Mouse (Mus musculus): ENCODE measurements around the gene Srebf2.
"Not testable (repeated sequence)": the region's sequence is repeated elsewhere in the genome, so short reads cannot be mapped to it uniquely, and the experiment has no call there.

Srebf2 gene

DNA sequence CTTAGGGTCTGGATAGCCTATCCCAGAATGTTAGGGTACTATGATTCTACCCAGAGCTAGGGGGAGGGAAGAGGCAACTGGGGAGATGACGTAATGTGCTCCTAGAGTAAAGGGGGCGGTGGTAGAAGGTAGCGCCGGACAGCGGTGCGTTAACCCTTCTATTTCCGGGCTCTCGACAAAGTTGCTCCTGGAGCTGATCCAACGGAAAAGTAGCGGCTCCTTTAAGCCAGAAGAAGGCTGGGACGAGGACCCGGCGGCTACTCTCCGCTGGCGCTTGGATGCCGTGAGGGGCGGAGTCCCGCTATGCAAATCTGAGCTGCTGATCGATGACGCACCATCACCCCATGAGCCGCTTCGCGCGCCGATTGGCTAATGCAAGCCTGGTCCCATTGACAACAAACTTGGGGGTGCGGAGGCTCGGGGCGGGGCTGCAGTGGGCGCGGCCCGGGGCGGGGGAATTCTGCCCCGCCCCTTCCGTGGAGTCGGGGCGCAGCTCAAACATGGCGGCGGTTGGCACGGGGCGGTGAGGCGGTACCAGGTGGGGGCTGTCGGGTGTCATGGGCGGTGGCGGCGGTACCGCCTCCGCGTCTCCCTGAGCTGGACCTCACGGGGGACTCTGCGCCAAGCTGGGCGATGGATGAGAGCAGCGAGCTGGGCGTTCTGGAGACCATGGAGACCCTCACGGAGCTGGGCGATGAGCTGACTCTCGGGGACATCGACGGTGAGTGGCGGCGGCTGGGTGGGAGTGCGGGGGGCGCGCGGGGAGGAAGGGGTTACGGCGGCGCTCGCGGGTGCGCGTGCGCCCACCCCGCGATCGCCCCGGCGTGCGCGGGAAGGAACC is at the start of gene Srebf2:
Gene Srebf2 (plus strand): TSS at position 412 of the 841 bp plus-strand sequence.
- DNase-seq (ENCODE audit: low spot score) = peak; percentile 94

DNA sequence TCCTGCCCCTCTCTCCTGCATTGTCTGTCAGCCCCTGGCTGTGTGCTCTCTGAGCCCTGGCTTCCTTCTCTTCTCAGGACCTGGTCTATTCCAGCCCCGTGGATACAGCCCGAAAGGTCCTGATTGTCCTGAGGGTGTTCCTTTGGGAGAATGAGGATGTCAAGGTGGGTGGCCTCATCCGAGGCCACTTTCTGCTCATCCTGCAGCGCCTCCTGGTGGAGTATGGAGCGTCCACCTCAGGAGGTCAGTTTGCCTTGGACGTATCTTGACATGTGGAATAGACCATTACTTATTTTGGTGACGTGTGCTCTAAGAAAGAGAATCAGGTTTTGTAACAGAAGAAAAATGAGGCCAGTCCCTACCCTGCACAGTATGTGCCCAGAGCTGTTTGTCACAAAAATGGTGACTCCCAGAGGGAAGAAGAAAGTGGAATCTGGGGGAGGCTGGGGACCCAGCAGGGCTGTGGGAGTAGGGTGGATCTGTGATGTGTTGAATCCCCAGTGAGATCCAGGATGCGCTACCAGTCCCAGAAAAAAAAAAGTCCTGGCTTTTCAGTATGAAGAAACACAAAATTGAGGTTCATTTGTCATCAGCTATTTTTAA is 39.9 kb upstream of the Srebf2 start:
- DNase-seq (ENCODE audit: low spot score) = no peak

DNA sequence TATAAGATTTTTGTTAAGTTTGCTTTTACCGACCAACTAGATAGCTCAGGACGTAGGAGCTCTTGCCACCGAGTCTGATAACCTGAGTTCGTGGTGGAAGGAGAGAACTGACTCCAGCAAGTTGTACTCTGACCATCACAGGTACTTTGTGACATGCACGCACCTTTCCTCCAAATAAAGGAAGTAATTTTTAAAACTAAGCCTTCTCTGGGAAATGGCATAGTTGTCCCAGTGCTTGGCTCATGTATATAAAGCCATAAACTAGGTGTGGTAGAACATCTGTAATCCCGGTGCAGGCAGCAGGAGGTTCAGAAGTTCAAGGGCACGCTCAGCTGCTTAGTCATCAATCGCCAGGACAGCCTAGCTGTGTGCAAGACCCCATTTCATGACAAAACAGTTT is 26.4 kb upstream of the Srebf2 start:
- no peak for DNase-seq (ENCODE audit: low spot score)

DNA sequence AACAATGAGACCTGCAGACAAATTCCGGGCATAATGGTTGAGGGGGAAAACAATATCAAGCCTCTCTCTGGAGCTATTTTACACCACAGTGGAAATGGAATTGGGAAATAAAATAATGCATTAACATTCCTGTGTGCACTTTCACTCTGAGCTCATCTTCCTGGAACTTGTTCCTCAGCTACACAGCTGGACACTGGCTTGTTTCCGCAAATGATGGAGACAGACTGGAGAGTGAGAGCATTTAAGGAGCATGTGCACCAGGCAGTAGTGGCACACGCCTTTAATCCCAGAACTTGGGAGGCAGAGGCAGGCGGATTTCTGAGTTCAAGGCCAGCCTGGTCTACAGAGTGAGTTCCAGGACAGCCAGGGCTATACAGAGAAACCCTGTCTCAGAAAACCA is 20.3 kb upstream of the Srebf2 start:
- DNase-seq (ENCODE audit: low spot score) = not testable (repeated sequence)

DNA sequence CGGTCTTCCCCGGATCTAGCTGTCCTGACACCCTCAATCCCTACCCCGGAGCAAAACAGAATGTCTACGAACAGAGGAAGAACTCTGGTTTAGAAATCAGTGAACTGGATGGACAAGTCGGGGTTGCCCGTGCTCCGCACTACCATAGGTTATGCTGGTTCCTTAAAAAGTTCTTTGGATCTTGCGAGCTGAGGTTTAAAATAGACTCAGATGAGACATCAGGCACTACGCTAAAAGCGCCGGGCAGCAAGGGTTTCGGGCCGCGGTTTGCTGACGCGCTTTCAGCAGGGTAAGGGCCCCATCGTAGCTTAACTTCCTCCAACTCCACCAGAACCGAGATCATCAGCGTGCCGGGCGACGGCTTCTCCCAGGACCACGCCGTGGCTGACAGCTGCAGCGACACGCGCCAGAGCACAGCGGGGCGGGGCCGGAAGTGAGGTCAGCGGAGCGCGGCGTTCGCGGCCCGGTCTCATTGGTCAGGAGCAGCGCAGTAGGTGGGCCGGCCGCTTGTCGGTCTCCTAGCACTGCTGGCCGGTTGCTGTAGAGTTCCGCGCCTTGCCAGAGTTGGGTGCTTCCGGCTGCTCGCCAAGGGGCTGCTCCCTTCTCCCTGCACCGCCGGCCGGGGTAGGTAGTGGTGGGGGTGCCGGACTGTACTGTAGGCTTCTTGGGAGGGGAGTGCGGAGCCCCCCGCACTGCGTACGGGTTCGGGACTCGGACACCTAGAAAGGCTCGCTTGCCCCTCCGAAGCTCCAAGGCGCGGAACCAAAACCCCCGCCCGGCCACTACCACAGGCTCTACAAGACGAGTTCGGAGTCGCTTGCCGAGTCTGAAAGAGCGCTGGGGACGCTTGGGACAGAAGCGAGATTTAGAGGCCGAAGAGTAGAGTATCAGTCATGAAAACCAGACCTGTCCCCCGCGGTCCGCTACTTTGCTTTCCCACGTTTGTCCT is 19.3 kb upstream of the Srebf2 start, which contains the start of gene Ccdc134:
Gene Ccdc134 (plus strand): TSS at position 497 of the 949 bp plus-strand sequence.
- DNase-seq (ENCODE audit: low spot score) = peak; percentile 82

DNA sequence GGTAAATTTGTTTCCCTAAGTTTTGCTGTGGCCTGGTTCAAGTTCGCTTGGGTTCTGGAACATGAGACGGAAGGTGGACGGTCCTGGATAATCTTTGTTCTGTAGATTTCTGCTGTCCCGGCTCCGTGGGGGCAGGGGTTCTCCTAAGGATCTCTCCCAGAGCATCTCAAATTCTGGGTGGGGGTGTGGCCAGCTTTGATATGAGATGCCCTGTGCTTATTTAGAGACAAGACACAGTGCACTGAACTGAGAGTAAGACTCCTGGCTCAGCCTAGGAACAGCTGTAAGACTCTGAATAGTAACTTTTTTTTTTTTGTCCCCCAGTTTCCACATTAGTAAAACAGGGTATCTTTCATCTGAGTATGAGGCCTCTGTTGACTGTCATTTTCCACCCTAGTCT is 18.6 kb upstream of the Srebf2 start:
- DNase-seq (ENCODE audit: low spot score) = no peak

DNA sequence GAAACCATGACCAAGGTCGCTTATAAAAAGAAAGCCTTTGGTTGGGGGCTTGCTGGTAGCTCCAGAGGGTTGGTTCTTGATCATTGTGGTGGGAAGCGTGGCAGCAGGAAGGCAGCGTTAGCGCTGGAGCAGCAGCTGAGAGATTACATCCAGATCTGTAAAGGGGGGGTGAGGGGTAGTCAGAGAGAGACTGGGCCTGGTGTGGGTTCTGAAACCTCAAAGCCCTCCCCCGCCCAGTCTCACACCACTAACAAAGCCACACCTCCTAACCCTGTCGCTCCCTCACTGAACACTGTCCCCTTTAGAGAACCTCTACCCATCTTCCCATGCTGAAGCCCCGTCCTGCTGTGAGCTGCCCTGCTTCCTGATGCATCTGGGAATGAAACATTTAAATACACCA is 16.4 kb upstream of the Srebf2 start:
- no peak for DNase-seq (ENCODE audit: low spot score)

DNA sequence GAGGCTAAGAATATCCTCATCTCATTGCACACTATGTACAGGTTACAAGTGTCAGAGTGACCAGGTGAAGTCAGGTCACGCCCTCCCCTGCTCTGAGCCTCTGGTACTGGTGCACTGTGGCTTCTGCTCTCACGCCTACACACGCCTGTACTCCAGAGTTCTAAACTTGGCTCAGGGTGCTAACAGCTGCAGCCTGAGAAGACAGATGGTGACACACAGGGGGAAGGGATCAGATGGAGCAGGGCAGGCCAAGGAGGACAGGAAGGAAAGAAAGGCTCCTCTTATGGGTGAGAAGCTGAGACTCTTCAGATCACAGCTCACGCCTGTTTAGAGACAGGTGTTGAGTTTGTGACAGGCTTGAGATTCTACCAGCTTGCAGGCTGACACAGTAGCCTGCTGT is 11.6 kb upstream of the Srebf2 start:
- no peak for DNase-seq (ENCODE audit: low spot score)

DNA sequence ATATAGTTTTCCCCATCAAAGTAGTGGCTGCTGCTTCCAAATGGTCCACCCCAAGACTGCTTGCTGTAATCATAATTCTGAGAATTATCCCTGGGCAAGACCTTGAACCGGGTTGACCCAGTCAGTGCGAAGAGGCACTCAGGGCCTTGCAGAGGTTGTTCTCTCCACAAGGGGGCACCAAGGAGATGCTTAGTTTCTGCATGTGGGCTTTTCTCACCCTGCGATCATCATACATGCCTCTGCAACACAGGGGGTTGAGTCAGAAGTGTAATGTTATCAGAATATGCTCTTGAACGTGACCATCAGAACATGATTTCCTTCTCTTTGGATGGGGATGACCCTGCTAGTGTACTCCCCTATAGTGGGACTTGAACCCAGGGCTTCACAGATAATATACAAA is 8.4 kb upstream of the Srebf2 start:
- DNase-seq (ENCODE audit: low spot score) = no peak

DNA sequence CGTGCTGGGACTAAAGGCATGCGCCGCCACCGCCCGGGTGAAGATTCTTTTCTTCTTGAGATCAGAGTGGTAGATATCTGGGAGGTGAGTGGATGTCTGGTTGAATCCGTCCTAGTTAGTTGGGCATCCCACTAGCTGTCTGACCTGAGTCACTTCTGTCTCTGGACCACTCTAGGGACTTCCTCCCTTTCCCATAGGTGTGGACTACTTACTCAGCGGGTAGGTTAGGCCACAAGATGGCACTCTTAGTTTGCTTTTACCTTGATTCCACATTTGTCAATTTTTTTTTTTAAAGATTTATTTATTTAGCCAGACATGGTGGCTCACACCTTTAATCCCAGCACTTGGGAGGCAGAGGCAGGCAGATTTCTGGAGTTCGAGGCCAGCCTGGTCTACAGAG is 7.8 kb upstream of the Srebf2 start:
- no peak for DNase-seq (ENCODE audit: low spot score)

DNA sequence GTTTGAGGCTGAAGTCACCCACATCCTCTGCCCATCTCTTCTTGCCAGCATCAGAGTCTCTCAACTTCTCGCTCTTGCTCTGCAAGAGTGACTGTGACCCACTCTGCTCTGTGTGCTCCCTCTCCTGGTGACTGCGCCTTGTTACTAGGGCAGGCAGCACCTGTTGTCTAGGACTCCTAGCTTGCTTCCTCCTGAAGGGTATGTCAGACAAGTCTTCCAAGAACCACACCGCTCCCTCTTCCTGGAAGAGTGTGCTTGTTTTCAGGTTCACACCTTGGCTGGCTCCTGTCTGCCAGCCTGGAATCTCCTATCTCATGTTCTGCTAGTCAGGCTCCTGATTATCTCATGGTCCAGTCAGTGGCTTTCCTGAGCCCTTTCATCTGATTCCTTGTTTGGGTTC is 6.6 kb upstream of the Srebf2 start:
- DNase-seq (ENCODE audit: low spot score) = no peak

DNA sequence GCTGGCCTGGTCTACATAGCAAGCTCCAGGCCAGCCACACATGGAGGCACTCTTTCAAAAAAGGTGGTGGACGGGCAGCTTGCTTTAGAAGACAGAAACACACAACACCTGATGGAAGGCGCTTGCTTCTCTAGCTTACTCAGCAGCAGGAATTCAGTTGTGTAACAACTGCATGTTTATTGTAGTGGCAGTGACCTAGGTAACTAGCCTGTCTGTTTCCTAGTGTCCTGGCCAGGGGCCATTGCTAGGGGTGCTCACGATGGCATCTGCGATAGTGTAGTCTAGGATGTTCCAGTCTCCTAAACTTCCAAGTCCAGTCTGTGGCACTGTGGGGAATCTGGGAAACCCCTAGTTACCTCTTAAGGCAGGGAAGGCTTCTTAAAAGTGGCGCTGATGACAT is 2.8 kb upstream of the Srebf2 start:
- DNase-seq (ENCODE audit: low spot score) = no peak

DNA sequence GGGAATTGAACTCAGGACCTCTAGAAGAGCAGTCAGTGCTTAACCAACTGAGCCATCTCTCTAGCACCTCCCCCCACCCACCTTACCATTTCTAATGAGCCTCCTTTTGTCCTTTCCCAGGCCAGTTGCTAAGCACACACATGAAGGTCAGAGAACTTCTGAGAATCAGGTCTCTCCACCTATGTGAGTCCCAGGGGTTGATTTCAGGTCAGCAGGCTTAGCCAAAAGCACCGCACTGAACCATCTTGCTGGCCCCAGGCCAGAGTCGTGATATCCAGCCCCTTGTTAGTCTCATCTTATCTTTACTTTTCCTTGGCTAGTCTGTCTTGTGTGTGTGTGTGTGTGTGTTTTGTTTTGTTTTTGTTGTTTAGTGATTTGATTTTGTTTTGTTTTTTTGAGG is 1.6 kb upstream of the Srebf2 start:
- no peak for DNase-seq (ENCODE audit: low spot score)

DNA sequence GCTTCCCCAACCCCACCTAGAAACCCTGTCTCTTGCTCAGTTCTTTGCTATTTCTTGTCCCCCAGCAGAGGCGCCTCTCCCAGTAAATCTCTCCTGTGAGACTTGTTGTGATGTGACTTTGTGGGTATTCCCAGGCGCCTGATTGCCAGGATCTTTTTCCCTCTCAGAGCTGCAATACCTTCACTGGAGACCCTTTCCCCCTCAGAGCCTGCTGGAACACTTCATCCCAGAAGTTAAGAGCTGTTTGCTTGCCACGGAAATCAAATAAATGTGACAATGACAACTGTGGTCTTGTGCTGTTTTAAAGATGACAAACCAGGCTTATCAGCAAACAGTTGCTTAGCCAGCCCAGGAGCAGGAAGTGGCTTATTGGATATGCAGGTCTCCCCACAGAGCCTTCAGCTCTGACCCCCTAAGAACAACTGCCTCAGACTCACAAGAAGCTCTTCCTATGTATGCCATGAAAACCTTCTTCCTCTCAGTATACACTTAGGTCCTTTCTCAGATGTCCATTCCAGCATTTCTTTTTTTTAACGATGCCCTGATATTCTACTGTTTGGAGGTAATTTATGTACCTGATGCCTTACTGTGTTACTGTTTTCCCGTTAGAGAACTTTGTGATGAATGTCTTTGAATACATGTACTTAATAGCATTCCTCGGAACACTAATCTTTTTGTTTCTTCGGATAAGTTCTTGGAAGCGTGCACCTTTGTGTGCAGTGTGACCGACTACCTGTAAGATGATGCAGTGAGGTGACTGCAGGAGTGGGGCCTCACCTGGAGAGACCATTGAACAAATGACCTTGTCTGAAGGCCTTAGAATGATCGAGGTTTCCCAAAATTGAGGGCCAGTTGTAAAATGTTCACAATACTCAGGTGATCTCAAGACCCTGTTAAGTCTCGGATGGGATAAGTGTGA is 871 bp upstream of the Srebf2 start:
- DNase-seq (ENCODE audit: low spot score) = no peak

DNA sequence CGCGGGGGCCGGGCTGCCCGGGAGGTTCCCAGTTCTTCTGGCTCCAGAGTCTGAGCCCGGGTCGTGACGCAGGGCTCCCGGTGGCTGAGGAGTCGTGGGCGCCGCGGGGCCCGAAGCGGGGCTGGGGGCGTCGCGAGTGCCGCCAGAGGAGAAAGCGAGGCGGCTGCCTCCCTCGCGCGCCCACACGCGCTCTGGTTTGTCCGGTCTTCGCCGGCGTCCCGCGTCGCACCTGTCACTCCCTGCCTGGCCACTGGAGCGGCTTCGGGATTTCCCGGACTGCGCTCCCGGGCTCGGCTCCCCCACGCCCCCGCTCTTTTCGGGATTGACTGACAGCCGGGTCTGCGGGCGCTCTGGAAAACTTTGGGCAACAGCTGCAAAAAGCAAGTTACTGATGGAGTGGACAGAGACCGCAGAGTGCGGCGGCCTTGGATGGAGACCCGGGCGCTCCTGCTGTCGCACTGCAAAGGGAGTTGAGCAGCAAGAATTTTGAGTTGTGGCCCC is 680 bp downstream of the Srebf2 start:
- no peak for DNase-seq (ENCODE audit: low spot score)

DNA sequence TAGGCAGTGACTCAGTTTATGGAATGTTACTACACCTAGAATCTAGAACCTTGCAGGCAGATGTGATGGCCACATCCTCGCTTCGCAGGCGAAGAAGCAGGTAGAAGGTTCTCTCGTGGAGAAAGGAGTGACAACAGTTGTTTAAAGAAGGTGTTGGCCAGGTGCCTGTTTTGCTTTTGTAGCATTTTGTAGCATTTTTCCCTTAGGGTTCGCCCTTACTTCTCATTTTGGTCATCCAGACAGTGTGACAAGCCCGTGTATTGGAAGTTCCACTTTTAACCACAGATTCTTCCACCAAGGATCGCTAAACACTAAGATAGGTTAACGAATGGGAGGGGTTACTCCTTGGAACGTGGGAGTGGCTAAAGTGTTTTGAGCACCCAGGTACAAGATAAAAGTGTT is 1.5 kb downstream of the Srebf2 start:
- no peak for DNase-seq (ENCODE audit: low spot score)

DNA sequence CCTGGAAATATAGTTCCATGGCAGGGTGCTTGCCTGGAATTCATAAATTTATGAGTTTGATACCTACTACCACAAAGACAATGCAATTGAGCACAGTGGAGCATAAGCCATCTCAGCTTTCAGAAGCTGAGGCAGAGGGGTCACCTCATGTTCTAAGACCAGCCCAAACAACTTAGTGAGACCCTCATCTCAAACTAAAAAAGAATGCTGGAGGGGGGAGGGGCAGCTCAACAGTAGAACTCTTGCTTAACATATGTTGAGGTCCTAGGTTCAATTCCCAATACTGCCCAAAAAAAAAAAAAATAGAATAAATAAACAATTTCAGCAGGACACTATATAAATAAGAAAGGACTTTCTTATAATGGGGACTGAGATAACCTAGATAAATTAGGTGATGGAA is 3.1 kb downstream of the Srebf2 start:
- DNase-seq (ENCODE audit: low spot score) = no peak

DNA sequence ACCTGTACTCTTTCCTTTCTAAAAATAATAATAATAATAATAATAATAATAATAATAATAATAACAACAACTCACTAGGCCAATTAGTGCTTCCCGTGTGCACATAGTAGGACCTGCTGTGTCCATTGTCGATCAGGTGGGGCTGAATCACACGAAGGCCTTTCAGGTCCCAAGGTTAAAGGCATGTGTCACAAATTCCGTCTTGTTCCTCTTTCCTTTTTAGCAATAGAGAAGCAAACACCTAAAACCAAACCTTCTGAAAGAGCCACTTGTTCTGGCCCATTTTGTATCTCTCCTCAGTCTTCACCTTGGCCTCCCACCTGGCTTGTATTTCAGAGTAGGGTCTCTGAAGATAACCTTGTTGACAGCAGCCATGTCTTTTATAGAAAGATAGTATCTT is 4.2 kb downstream of the Srebf2 start:
- DNase-seq (ENCODE audit: low spot score) = no peak

DNA sequence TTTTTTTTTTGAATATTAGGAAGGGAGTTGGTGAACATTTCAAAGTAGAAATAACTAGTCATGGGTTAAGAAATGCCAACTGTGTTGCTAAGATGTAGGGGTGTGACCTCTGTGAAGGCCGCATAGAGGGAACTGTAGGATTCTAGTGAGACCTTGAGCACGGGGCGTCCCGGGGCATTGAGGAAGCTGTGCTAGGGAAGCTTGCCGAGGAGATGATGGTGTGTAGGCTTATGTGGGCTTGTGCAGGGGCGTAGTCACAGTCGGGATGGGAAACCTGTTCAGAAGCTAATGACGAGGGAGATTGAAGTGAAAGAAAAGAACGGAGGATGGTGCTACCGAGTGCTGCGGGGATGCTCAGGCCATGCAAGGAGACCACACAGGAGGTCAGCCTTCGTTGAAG is 5.0 kb downstream of the Srebf2 start:
- DNase-seq (ENCODE audit: low spot score) = no peak

DNA sequence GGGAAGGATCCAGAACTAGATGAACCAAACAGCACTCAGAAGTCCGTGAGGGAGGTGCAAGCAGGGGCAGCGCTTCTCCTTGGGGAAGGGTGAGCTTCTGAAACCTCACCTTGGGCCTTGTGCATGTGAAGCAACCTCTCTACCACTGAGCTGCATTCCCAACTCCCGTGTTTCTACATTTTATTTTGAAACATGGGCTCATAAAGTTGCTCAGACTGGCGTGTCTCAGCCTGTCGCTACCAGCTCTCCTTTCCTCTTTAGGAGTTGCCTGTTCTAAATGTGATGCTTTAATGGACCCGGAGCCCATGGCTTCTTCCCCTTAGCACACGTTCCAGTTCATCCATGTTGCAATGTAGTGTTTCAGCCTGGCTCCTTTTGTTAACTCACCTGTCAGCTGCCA is 5.5 kb downstream of the Srebf2 start:
- DNase-seq (ENCODE audit: low spot score) = no peak

DNA sequence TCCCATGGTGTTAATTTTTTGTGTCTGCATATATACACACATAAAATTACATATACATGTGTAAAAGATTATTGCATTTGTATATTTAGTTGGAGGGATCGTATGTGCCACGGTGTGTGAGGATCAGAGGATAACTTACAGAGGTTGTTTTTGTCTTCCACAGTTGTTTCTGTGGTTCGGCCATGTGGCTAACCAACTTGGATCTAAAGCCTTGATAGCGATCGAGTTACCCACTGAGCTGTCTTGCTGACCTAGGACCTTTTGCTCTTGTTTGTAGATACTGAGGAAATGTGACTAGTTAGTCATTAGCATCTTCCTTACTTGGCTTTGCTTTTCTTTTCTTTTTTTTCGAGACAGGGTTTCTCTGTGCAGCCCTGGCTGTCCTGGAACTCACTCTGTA is 9.3 kb downstream of the Srebf2 start:
- no peak for DNase-seq (ENCODE audit: low spot score)
